Mouse (Mus musculus) C2C12 (cell line): Measurements from ENCODE around the gene Shank1. TPM values are rescaled to one million over a fixed set of nuclear protein-coding genes. Genes with fewer than 3 reads are reported as not detected.

Experiments used
- H3K27me3 ChIP-seq: one replicate; pipeline ENCODE4 v1.6.1; 2011; ENCODE audit not compliant: control insufficient read depth, insufficient read depth, insufficient read length
- H3K36me3 ChIP-seq: one replicate; pipeline ENCODE4 v1.6.1; 2011; ENCODE audit not compliant: control insufficient read depth, insufficient read depth
- H3K4me3 ChIP-seq: one replicate; pipeline ENCODE4 v1.5.1; 2011; ENCODE audit warnings: mild to moderate bottlenecking, control low read depth; ENCODE audit not compliant: poor library complexity, insufficient read depth, severe bottlenecking
- H3K79me2 ChIP-seq: one replicate; pipeline ENCODE4 v1.6.1; 2011; ENCODE audit not compliant: control insufficient read depth, insufficient read depth
- H3K79me3 ChIP-seq: one replicate; pipeline ENCODE4 v1.6.1; 2011; ENCODE audit warnings: low read depth, control low read depth
- H3ac ChIP-seq: one replicate; pipeline ENCODE3; 2011; ENCODE audit warnings: low read depth; ENCODE audit not compliant: control insufficient read depth, insufficient read length
- CEBPB ChIP-seq: IDR thresholded peaks from one replicate; pipeline ENCODE4 v1.6.1; 2011; ENCODE audit warnings: low read depth, mild to moderate bottlenecking, control low read depth, moderate library complexity
- CTCF ChIP-seq: IDR thresholded peaks from one replicate; pipeline ENCODE4 v1.5.1; 2011; ENCODE audit not compliant: control insufficient read depth, insufficient read depth, insufficient read length
- FOSL1 ChIP-seq: IDR thresholded peaks from one replicate; pipeline ENCODE4 v1.8.0; 2011; ENCODE audit warnings: mild to moderate bottlenecking, low read length; ENCODE audit not compliant: poor library complexity, insufficient read depth, severe bottlenecking
- MAX ChIP-seq: IDR thresholded peaks from one replicate; pipeline ENCODE4 v1.6.1; 2011; ENCODE audit warnings: mild to moderate bottlenecking, control low read depth
- MYOD1 ChIP-seq: IDR thresholded peaks from one replicate; pipeline ENCODE4 v1.6.1; 2011; ENCODE audit warnings: low read depth; ENCODE audit not compliant: control insufficient read depth, insufficient read length
- MYOG ChIP-seq: IDR thresholded peaks from one replicate; pipeline ENCODE4 v1.6.1; 2011; ENCODE audit not compliant: control insufficient read depth, insufficient read length; ENCODE audit errors: extremely low read depth
- USF1 ChIP-seq: IDR thresholded peaks from one replicate; pipeline ENCODE4 v1.6.1; 2011; ENCODE audit warnings: low read depth, mild to moderate bottlenecking, control low read depth, moderate library complexity
- polyA plus RNA-seq: library from polyadenylated mRNA; unstranded; fragments of >200 nt; fragmentation: generic; extraction: Trizol; gene quantifications from one replicate; pipeline ENCODE4 v1.2.1, GENCODE M21; 2012; ENCODE audit warnings: missing spikeins

Gene Shank1
- polyA plus RNA-seq, 1 experiment: under 0.01 TPM

- Histone ChIP-seq H3K4me3 (no peak overlapping the region), H3K79me2 (no peaks in the 10 kb centered on the region), H3K79me3 (no peaks in the 10 kb centered on the region), H3K36me3 (no peaks in the 10 kb centered on the region), H3ac (no peak overlapping the region), H3K27me3 (peaks cover 94% of the 10 kb centered on the region)
- TF ChIP-seq FOSL1: no peak
- TF ChIP-seq MYOG: no peak
- no peak for TF ChIP-seq CTCF
- no peak for TF ChIP-seq MAX
- TF ChIP-seq CEBPB: no peak
- TF ChIP-seq MYOD1: no peak
- TF ChIP-seq USF1: no peak
These were observed 42.1 kb downstream of the Shank1 start for GRCm38 (mm10) chr7:44351881-44352749.

- H3ac ChIP-seq: no peak overlapping the region
- peaks cover 94% of the 10 kb centered on the region for H3K27me3 ChIP-seq
- H3K36me3 ChIP-seq: no peaks in the 10 kb centered on the region
- no peak for TF ChIP-seq MAX
- no peak for TF ChIP-seq CEBPB
- TF ChIP-seq CTCF: no peak
- TF ChIP-seq FOSL1: no peak
- no peak for TF ChIP-seq USF1
- TF ChIP-seq MYOD1: no peak
- no peak for TF ChIP-seq MYOG
- H3K4me3 ChIP-seq: no peak overlapping the region
- H3K79me3 ChIP-seq: no peaks in the 10 kb centered on the region
- H3K79me2 ChIP-seq: no peaks in the 10 kb centered on the region
These were observed 42.9 kb downstream of the Shank1 start for GRCm38 (mm10) chr7:44352750-44353600.

GRCm38 (mm10) chr7:44353601-44354340 is 43.7 kb downstream of the Shank1 start:
- Histone ChIP-seq H3ac (no peak overlapping the region), H3K79me3 (no peaks in the 10 kb centered on the region), H3K27me3 (peaks cover 93% of the 10 kb centered on the region), H3K79me2 (no peaks in the 10 kb centered on the region), H3K4me3 (no peak overlapping the region), H3K36me3 (no peaks in the 10 kb centered on the region)
- TF ChIP-seq MAX: no peak
- TF ChIP-seq CTCF: no peak
- TF ChIP-seq FOSL1: no peak
- no peak for TF ChIP-seq CEBPB
- no peak for TF ChIP-seq USF1
- TF ChIP-seq MYOG: no peak
- no peak for TF ChIP-seq MYOD1

GRCm38 (mm10) chr7:44355411-44355810 is 45.4 kb downstream of the Shank1 start:
- H3K79me3 ChIP-seq: no peaks in the 10 kb centered on the region
- H3ac ChIP-seq: no peak overlapping the region
- H3K36me3 ChIP-seq: no peaks in the 10 kb centered on the region
- H3K27me3 ChIP-seq: peaks cover 93% of the 10 kb centered on the region
- no peaks in the 10 kb centered on the region for H3K79me2 ChIP-seq
- TF ChIP-seq USF1 (no peak), MAX (no peak), MYOG (no peak), FOSL1 (no peak), MYOD1 (no peak), CEBPB (no peak), CTCF (no peak)
- H3K4me3 ChIP-seq: no peak overlapping the region
